In genomic region chr4:90211475-90211874, GRCm38 (mm10) we compare ENCODE assay signal across 29 mouse cellular contexts. TPM values are rescaled to one million over a fixed set of nuclear protein-coding genes. Genes with fewer than 3 reads are reported as not detected.
A peak's percentile ranks its signal among the peaks of the same experiment; 100 is the strongest.
DNase-seq lines count a peak whose midpoint lies in the region; ATAC-seq lines count a peak whose summit lies in the region.
"Had no signal": no experiment of that assay in that cellular context is flagged by ENCODE, and none has a peak within 500 bp of the region (broad histone marks: within the 10 kb centered on the region; RNA-seq: fewer than 3 reads in every experiment).

No protein-coding gene starts in this region.

- DNase-seq in retina, postnatal 1 day: peak; percentile 39
- DNase-seq in retina, embryonic 14.5 days (ENCODE audit: low spot score): no peak
- DNase-seq in lung, postnatal 4 days: no peak
- no peak for DNase-seq in left cerebral cortex, postnatal 14 days (ENCODE audit: low spot score in 2 of 2)
- DNase-seq in kidney, postnatal 14 days: no peak
- DNase-seq: adrenal gland, adult 2 months; adrenal gland, postnatal 25 days; cerebellum, adult 11 months; cerebellum, adult 8-10 months; cerebellum, postnatal 14 days; forebrain, postnatal 0 days; gastrocnemius, postnatal 14 days had no signal

- ATAC-seq in forebrain, embryonic 13.5 days: peak; percentile 63; the same call in 1 of the 2 replicates
- ATAC-seq in forebrain, embryonic 16.5 days: no peak
- peak; percentile 48; the same call in 1 of the 2 replicates for ATAC-seq in midbrain, embryonic 13.5 days
- ATAC-seq: forebrain, postnatal 0 days; inflammation-experienced regulatory T-cells, adult 6 months; Patski had no signal

- no peak overlapping the region for H3K4me2 ChIP-seq in forebrain, embryonic 13.5 days
- H3K4me2 ChIP-seq in forebrain, embryonic 16.5 days (ENCODE audit: low read length): no peak overlapping the region
- H3K4me2 ChIP-seq in midbrain, embryonic 13.5 days (replicated peaks): no peak overlapping the region
- H3K4me2 ChIP-seq: heart, embryonic 12.5 days; hindbrain, embryonic 15.5 days had no signal

- H3K27ac ChIP-seq in forebrain, embryonic 13.5 days: no peak overlapping the region
- H3K27ac ChIP-seq in forebrain, embryonic 16.5 days (ENCODE audit: low read length): no peak overlapping the region
- no peak overlapping the region for H3K27ac ChIP-seq in midbrain, embryonic 13.5 days
- H3K27ac ChIP-seq: embryonic facial prominence, embryonic 10.5 days; hindbrain, embryonic 15.5 days had no signal

- H3K4me1 ChIP-seq in forebrain, embryonic 13.5 days: no peaks in the 10 kb centered on the region
- H3K4me1 ChIP-seq in forebrain, embryonic 16.5 days (replicated peaks; ENCODE audit: control insufficient read depth, insufficient read depth, low read length): no peaks in the 10 kb centered on the region
- no peaks in the 10 kb centered on the region for H3K4me1 ChIP-seq in midbrain, embryonic 13.5 days (replicated peaks)
- H3K4me1 ChIP-seq: embryonic facial prominence, embryonic 10.5 days; heart, embryonic 12.5 days; hindbrain, embryonic 15.5 days had no signal

- H3K4me3 ChIP-seq in forebrain, embryonic 13.5 days: no peak overlapping the region
- no peak overlapping the region for H3K4me3 ChIP-seq in forebrain, embryonic 16.5 days (replicated peaks; ENCODE audit: low read length)
- H3K4me3 ChIP-seq in midbrain, embryonic 13.5 days (replicated peaks): no peak overlapping the region
- H3K4me3 ChIP-seq: embryonic facial prominence, embryonic 10.5 days; heart, embryonic 12.5 days; hindbrain, embryonic 15.5 days had no signal

- H3K9ac ChIP-seq in forebrain, embryonic 13.5 days: no peak overlapping the region
- no peak overlapping the region for H3K9ac ChIP-seq in forebrain, embryonic 16.5 days (replicated peaks; ENCODE audit: low read depth, low read length)
- H3K9ac ChIP-seq in midbrain, embryonic 13.5 days (replicated peaks): no peak overlapping the region
- H3K9ac ChIP-seq: forebrain, postnatal 0 days; heart, embryonic 12.5 days; hindbrain, embryonic 15.5 days had no signal

- WGBS in forebrain, embryonic 13.5 days: 15% methylated on average over 1 of the region's 1 CpGs
- 5% methylated on average over 1 of the region's 1 CpGs for WGBS in forebrain, embryonic 16.5 days
- 38% methylated on average over 1 of the region's 1 CpGs for WGBS in midbrain, embryonic 13.5 days

- no peaks in the 10 kb centered on the region for H3K9me3 ChIP-seq in forebrain, embryonic 13.5 days (replicated peaks)
- H3K9me3 ChIP-seq in forebrain, embryonic 16.5 days (ENCODE audit: control insufficient read depth, low read length): no peaks in the 10 kb centered on the region
- H3K9me3 ChIP-seq in midbrain, embryonic 13.5 days: no peaks in the 10 kb centered on the region
- H3K9me3 ChIP-seq: embryonic facial prominence, embryonic 10.5 days; heart, embryonic 12.5 days; hindbrain, embryonic 15.5 days had no signal

- H3K27me3 ChIP-seq in forebrain, embryonic 13.5 days: no peaks in the 10 kb centered on the region
- H3K27me3 ChIP-seq in forebrain, embryonic 16.5 days (replicated peaks; ENCODE audit: control insufficient read depth, insufficient read depth, low read length): no peaks in the 10 kb centered on the region
- H3K27me3 ChIP-seq in midbrain, embryonic 13.5 days: no peaks in the 10 kb centered on the region
- H3K27me3 ChIP-seq: heart, embryonic 12.5 days; hindbrain, embryonic 15.5 days; Patski had no signal

- no peaks in the 10 kb centered on the region for H3K36me3 ChIP-seq in forebrain, embryonic 13.5 days (ENCODE audit: poor library complexity, severe bottlenecking)
- H3K36me3 ChIP-seq in forebrain, embryonic 16.5 days (ENCODE audit: control insufficient read depth, insufficient read depth): no peaks in the 10 kb centered on the region
- H3K36me3 ChIP-seq in midbrain, embryonic 13.5 days: no peaks in the 10 kb centered on the region
- H3K36me3 ChIP-seq: embryonic facial prominence, embryonic 10.5 days; heart, embryonic 12.5 days; hindbrain, embryonic 15.5 days had no signal

- intact Hi-C loops in left cerebral cortex, postnatal 14 days (cut with DNase I): no loop called here

RNA-seq across cellular contexts. Expression of gene Zfp352, which starts 7.1 kb away (rescaled TPM):
- polyA plus RNA-seq in forebrain, embryonic 13.5 days (2015; fragmentation: Nextera tagmentation; extraction: Ambion mirVana): not detected in 2 replicates
- polyA plus RNA-seq in forebrain, embryonic 16.5 days (2015; fragmentation: Nextera tagmentation; extraction: Ambion mirVana): not detected in 2 replicates
- polyA plus RNA-seq in midbrain, embryonic 13.5 days (2015; fragmentation: Nextera tagmentation; extraction: Ambion mirVana): not detected in 2 replicates
- not detected for total RNA-seq in left cerebral cortex, postnatal 14 days (2021)
- total RNA-seq: adrenal gland, adult 2 months; adrenal gland, postnatal 25 days; forebrain, postnatal 0 days; gastrocnemius, adult 18-20 months; gastrocnemius, postnatal 14 days; heart, adult 8-10 months; heart, postnatal 25 days; MEL had no signal
- polyA plus RNA-seq: adrenal gland, adult 2 months; cortical plate, adult 2 months; embryonic facial prominence, embryonic 10.5 days; embryonic facial prominence, embryonic 14.5 days; forebrain, postnatal 0 days; gonadal fat pad, adult 2 months; heart, embryonic 12.5 days; heart, embryonic 16.5 days; hindbrain, embryonic 11.5 days; hindbrain, embryonic 15.5 days; inflammation-experienced regulatory T-cells, adult 6 months; Patski had no signal
